Mouse (Mus musculus): ENCODE data around the gene Hap1. TPM values are rescaled to one million over a fixed set of nuclear protein-coding genes. Genes with fewer than 3 reads are reported as not detected.

Hap1 gene
- polyA plus RNA-seq (2017; shearing (Covaris generic)) = 2.6 TPM

GRCm38 (mm10) chr11:100355972-100356818 is at the start of gene Hap1:
Gene Hap1 (minus strand): TSS chr11:100356128.

GRCm38 (mm10) chr11:100397600-100398389 is 41.9 kb upstream of the Hap1 start, which contains the start of gene Jup:
Gene Jup (minus strand): TSS chr11:100397763.

GRCm38 (mm10) chr11:100333944-100334457 is 21.9 kb downstream of the Hap1 start, which contains the start of gene Gast:
Gene Gast (plus strand): TSS chr11:100334407.

GRCm38 (mm10) chr11:100319492-100320171 is 36.3 kb downstream of the Hap1 start, which contains the start of gene Eif1:
Gene Eif1 (plus strand): TSS chr11:100319885.

Other genes starting within 250 kb of the Hap1 start
- not detected for gene Krt13, start 234.6 kb downstream of the Hap1 start, polyA plus RNA-seq (2017; shearing (Covaris generic))
- gene Krt15, start 220.2 kb downstream of the Hap1 start, polyA plus RNA-seq (2017; shearing (Covaris generic)) = not detected
- not detected for gene Krt19, start 207.5 kb downstream of the Hap1 start, polyA plus RNA-seq (2017; shearing (Covaris generic))
- gene Krt9, start 162.9 kb downstream of the Hap1 start, polyA plus RNA-seq (2017; shearing (Covaris generic)) = not detected
- not detected for gene Krt14, start 148.6 kb downstream of the Hap1 start, polyA plus RNA-seq (2017; shearing (Covaris generic))
- not detected for gene Krt16, start 107.2 kb downstream of the Hap1 start, polyA plus RNA-seq (2017; shearing (Covaris generic))
- 1.9 TPM for gene Krt17, start 95.1 kb downstream of the Hap1 start, polyA plus RNA-seq (2017; shearing (Covaris generic))
- gene Krt42, start 86.3 kb downstream of the Hap1 start, polyA plus RNA-seq (2017; shearing (Covaris generic)) = not detected
- gene Eif1, start 36.2 kb downstream of the Hap1 start, polyA plus RNA-seq (2017; shearing (Covaris generic)) = 2,818 TPM
- not detected for gene Gast, start 21.7 kb downstream of the Hap1 start, polyA plus RNA-seq (2017; shearing (Covaris generic))
- gene Jup, start 41.6 kb upstream of the Hap1 start, polyA plus RNA-seq (2017; shearing (Covaris generic)) = 2.9 TPM
- gene P3h4, start 58.7 kb upstream of the Hap1 start, polyA plus RNA-seq (2017; shearing (Covaris generic)) = not detected
- gene Fkbp10, start 59.6 kb upstream of the Hap1 start, polyA plus RNA-seq (2017; shearing (Covaris generic)) = not detected
- 151 TPM for gene Nt5c3b, start 85.7 kb upstream of the Hap1 start, polyA plus RNA-seq (2017; shearing (Covaris generic))
- 0.62 TPM for gene Klhl10, start 85.8 kb upstream of the Hap1 start, polyA plus RNA-seq (2017; shearing (Covaris generic))
- 4.2 TPM for gene Klhl11, start 116.6 kb upstream of the Hap1 start, polyA plus RNA-seq (2017; shearing (Covaris generic))
- 212 TPM for gene Acly, start 171.9 kb upstream of the Hap1 start, polyA plus RNA-seq (2017; shearing (Covaris generic))
- 0.09 TPM for gene Ttc25, start 189.5 kb upstream of the Hap1 start, polyA plus RNA-seq (2017; shearing (Covaris generic))
- gene Cnp, start 218.8 kb upstream of the Hap1 start, polyA plus RNA-seq (2017; shearing (Covaris generic)) = 407 TPM

Measured in activated CD4-positive, CD25-positive, alpha-beta regulatory T cell, adult 9 weeks (primary cell).